Mouse (Mus musculus): ENCODE results near the gene Npy4r. TPM values are rescaled to one million over a fixed set of nuclear protein-coding genes. Genes with fewer than 3 reads are reported as not detected.

Npy4r gene
- total RNA-seq, 4 experiments from 2014 or later, result 0.09 to 0.28 (median 0.18) TPM

DNA sequence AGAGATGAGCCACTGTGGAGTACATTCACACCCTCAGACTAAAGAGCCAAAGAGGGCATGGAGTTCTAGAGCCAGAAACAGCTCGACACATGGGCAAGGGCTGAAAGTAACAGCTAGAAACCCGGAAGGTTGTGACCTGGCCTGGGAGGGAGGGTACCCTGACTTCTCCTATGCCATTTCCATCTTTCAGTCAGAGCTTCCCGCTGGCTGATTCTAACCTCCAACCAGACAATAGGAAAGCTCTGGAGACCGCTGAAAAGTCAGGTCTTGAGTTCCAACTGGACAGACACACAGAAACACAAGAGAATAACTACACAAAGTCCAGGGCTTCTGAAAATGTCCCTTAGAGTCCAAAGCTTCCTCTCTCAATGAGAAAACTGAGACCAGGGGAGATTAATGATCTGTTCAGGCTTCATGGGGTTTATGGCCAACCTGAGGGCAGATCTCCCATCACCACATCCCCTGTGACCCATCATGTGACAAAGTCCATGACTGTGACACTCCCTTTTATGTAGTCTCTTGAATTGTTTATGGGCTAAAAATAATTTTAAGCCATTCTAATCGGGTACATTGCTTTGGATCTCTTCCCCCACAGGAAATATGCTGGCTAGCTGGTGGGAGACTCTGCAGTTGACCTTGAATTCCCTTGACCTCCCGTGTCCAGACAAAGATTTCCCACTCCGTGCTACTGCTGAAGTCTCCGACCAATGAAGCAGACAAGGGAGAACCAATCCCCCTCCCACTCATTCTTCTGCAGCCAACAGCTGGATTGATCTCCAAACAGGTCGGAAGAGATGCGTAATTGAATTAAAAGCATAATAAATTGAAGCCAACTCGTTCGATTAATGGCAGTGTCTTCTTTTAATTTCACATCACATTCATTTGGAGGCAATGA lies 32.0 kb downstream of the Npy4r start:
- DNase-seq (ENCODE audit: low spot score), result peak; percentile 21

DNA sequence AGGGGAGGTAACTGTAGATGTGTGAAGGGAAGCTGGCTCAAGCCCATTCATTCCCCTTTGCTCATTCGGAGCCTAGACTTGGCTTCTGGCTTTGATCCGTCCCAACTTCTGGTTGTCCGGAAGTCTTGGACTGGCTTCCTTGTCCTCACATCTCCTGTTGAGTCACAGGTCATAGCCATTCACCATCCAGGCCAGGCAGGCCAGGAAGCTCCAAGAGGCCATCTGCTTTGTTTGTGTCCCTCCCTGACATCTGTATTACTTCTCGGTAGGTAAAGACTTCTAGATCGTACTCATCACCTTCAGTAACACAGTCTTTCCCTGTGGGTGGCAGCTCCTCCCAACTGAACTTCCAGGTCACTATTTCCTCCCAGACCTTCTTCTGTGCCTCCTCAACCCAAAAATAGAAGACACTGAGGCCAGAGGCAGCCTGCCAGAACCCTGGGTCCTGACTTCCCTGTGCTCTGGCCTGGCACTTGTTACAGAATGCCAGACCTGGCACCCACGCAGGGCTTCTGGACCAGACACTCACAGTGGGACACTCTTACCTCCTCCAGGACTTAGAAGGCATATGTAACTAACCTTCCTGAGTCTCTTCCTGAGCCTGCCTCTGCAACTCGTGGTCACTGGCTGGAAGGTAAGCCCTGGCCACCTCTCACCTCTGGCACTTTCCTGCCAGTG lies 33.1 kb downstream of the Npy4r start:
- peak; percentile 14 for DNase-seq (ENCODE audit: low spot score)

DNA sequence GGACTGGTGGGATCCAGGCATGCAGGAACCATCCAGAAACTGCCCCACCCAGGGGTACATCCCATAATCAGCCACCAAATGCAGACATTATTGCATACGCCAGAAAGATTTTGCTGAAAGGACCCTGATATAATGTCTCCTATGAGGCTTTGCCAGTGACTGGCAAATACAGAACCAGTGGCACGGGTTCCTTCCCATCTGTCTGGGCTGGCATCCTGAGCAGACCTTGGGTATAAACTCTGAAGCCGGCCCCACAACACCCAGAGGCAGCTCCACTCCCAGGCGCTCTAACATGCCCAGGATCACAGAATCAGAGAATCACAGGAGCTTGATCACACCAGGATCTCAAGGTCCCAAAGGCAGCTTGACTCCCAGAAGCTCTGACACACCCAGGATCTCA lies 38.0 kb downstream of the Npy4r start:
- no peak for DNase-seq (ENCODE audit: low spot score)

DNA sequence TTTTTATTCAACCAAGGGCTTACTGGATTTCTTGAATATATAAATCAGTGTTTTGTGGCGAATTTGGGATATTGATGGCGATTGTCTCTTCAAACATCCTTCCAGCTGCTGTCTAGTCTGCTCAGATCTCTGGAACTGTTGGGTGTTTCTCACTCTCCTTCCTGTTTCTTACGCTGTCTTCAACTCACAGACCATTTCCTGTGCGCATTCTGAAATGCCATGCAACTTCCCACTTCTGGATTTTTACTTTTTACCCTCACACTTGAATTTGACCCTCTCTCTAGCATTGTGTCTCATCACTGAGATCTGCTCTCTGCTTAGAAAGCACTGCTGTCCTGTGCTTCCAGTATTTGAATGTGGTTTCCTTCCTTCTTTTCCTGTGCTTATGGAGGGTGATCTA lies 44.7 kb downstream of the Npy4r start:
- DNase-seq (ENCODE audit: low spot score), result no peak

DNA sequence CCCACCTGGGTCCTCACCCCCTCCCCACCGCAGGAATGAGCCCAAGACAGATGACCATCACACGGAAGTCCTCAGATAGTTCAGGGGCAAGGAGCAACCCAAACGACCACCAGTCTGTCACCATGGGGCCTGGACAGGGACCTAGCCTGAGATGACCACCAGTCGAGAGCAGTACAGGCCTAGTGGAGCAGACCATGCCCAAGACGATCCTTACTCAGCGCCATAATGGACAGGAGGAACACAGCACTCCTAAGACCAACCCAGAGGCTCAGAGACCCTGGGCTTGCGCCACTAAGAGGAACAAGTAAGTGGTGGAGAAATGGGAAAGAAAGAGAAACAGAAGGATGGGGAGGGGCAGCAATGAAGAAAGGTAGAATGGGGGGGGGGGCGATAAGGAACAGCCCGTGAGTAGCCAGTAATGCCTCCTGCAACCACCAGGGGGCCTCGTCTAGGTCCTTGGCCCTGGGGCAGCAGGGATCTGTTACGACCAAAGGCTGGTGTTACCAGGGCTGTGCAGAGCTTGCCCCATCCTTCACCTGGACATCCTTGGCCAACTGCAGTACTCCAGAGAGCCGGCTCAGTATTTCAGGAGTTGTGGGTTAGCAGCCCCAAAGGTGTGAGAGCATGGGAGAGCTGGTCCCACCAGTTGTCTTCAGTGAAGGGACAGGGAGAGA lies 45.8 kb downstream of the Npy4r start:
- DNase-seq (ENCODE audit: low spot score), result no peak

DNA sequence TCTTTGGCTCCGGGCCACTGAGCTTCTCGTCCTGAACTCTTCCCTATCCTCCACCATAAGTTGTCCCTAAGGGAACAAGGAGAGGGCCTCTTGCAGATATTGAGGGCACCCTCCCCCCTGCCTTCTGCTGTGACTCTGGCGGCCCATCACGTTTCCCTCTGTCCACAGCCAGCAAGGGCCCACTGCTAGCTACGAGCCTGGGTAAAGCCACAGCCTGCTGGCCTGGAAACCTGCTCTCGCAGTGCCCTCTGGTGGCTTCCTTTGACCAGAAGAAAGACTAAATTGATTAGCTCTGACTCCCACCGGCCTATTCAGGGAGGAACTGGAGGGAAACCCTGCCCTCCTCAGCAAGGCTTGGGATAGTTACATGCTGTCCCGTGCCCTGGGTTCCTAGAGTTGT lies 47.4 kb downstream of the Npy4r start:
- DNase-seq (ENCODE audit: low spot score), result peak; percentile 67

DNA sequence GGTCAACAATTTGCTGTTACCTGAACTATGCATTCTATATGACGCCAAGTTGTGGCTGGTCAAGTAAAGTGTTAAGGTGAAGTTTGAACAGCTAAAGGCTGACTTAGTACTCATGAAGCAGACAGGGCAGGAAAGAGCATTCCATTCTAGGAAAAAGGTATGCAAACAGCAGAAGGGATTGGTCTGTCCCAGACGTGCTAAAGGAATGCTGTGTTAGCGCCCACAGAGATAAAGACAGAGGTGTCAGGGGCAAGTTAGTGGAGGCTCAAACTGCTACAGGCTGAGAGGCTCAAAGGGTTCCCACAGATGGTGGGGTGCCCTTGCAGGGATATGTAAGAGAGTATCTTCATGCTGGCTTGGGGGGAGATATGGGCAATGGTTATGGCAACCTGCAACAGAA lies 48.4 kb downstream of the Npy4r start:
- no peak for DNase-seq (ENCODE audit: low spot score)

DNA sequence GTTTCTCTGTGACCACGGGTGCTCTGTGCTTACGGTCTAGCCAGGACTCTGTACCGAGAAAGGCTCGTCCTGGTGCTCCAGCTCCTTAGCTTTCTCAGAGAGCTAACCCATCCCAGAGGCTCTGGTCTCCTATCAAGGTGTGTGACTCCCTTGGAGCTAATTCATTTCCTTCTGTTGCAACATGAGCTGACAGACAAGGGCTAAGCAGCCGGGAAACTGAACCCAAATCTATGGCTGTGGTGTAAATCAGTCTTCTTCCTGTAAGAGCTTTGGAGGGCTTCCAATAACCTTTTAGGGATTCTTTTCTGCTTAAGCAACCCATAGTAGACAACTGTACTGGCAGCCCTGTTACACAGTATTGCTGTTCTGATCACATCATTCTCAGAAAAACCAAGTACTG lies 49.7 kb downstream of the Npy4r start, which contains the start of gene A630023A22Rik:
A630023A22Rik (minus strand) TSS at position 154 of the 400 bp plus-strand sequence.
- no peak for DNase-seq (ENCODE audit: low spot score)

DNA sequence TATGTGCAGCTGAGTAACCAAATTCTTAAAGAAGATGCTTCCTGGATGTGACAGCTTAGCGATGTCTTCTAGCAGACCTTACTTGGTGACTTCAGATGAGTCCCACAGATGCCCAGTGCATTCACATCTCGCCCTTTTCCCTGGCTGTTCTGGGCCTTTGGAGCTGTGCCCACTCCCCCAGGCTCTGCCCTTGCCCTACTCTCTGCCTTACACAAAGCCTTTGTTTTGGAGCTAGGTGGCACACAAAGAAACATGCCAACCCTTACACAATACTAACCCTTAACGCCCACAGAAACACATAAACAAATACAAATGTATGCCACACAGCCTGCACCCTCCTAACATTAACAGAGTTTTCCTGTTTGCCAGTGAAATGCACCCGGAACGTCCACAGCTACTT lies 56.1 kb downstream of the Npy4r start:
- no peak for DNase-seq (ENCODE audit: low spot score)

Other genes with a start within 250 kb of the Npy4r start
- 1 to 10 TPM in 1 of 4 experiments, under 1 TPM in 3; 0.52 to 1.5 (median 0.78) TPM for gene Gdf10, start 228.9 kb downstream of the Npy4r start, total RNA-seq (2022)
- gene Gdf2, start 211.4 kb downstream of the Npy4r start, total RNA-seq (2022), result under 1 TPM; 0.11 to 0.24 (median 0.20) TPM
- not detected for gene Rbp3, start 198.5 kb downstream of the Npy4r start, total RNA-seq (2022)
- gene Zfp488, start 173.7 kb downstream of the Npy4r start, total RNA-seq (2022), result not detected
- not detected for gene Gm30083, start 137.3 kb downstream of the Npy4r start, total RNA-seq (2022)
- not detected for gene Gm5460, start 135.7 kb downstream of the Npy4r start, total RNA-seq (2022)
- gene Antxrl, start 99.8 kb downstream of the Npy4r start, total RNA-seq (2022), result not detected
- 1 to 10 TPM; 1.8 to 5.8 (median 3.6) TPM for gene Anxa8, start 66.5 kb downstream of the Npy4r start, total RNA-seq (2022)
- not detected for gene A630023A22Rik, start 49.7 kb downstream of the Npy4r start, total RNA-seq (2022)
- under 1 TPM; 0.08 to 0.29 (median 0.09) TPM for gene Gprin2, start 49.2 kb upstream of the Npy4r start, total RNA-seq (2022)
- gene Syt15, start 67.1 kb upstream of the Npy4r start, total RNA-seq (2022), result under 1 TPM; 0.47 to 0.66 (median 0.53) TPM
- gene Shld2, start 158.0 kb upstream of the Npy4r start, total RNA-seq (2022), result 1 to 10 TPM; 6.3 to 8.8 (median 7.6) TPM
- gene Glud1, start 158.2 kb upstream of the Npy4r start, total RNA-seq (2022), result 100 to 1,000 TPM; 137 to 163 (median 150) TPM
- not detected for gene Fam25c, start 202.9 kb upstream of the Npy4r start, total RNA-seq (2022)
- 10 to 100 TPM; 12.6 to 19.4 (median 15.2) TPM for gene Sncg, start 222.3 kb upstream of the Npy4r start, total RNA-seq (2022)
- gene Mmrn2, start 223.0 kb upstream of the Npy4r start, total RNA-seq (2022), result 10 to 100 TPM; 36.6 to 47.3 (median 43.5) TPM